Mouse (Mus musculus) brain, embryonic 14.5 days (tissue): ENCODE results near the gene Rsph1. TPM values are rescaled to one million over a fixed set of nuclear protein-coding genes. Genes with fewer than 3 reads are reported as not detected.
A peak's percentile ranks its signal among the peaks of the same experiment; 100 is the strongest.

Source experiments
- DNase-seq: peaks from one replicate; pipeline ENCODE4 v3.0.0-alpha.2; 2011; ENCODE audit warnings: low read depth
- CTCF ChIP-seq: fragments of 200-500 bp; IDR thresholded peaks from 2 replicates; pipeline ENCODE4 v1.5.1; 2012; ENCODE audit warnings: inconsistent platforms, mild to moderate bottlenecking, moderate library complexity, borderline replicate concordance; ENCODE audit not compliant: insufficient read depth, insufficient read length; ENCODE audit errors: extremely low read depth
- POLR2A ChIP-seq: fragments of 200-500 bp; IDR thresholded peaks from 2 replicates; pipeline ENCODE4 v1.6.1; 2012; ENCODE audit warnings: mild to moderate bottlenecking, inconsistent platforms, borderline replicate concordance; ENCODE audit not compliant: poor library complexity, insufficient read depth, insufficient read length, severe bottlenecking; ENCODE audit errors: extremely low read depth
- polyA plus RNA-seq: library from polyadenylated mRNA; depleted of rRNA; stranded (reverse); fragments of >200 nt; gene quantifications from 2 replicates; pipeline ENCODE4 v1.2.3, GENCODE M21; 2012

The Rsph1 gene
- polyA plus RNA-seq, 1 experiment, result 3.3 TPM

GRCm38 (mm10) chr17:31238234-31239020, 38.8 kb downstream of the Rsph1 start:
- DNase-seq, result no peak
- TF ChIP-seq POLR2A (no peak), CTCF (no peak)

DNA sequence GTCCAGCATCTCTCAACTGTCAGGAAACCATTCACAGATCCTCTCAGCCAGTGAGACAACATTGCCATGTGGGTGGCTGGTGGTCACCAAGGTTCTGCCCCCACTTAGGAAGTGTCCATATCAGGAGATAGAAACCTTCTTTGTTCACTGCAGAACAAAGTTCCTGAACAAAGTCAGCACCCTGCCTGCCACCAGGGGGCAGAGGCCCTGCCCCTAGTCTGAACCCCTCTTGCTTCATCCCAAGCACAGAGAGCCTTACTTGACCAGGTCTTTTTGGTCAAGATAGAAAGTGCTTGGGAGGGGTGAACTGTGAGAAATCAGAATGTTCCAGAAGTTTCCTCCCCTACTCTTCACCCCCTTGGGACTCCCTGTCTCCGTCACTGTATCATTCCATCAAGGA, 41.3 kb downstream of the Rsph1 start:
- DNase-seq, result no peak
- no peak for TF ChIP-seq POLR2A
- TF ChIP-seq CTCF, result no peak

- peak; percentile 43 for DNase-seq
- no peak for TF ChIP-seq CTCF
- TF ChIP-seq POLR2A, result no peak
Observed at GRCm38 (mm10) chr17:31232251-31233010, 44.8 kb downstream of the Rsph1 start.

DNA sequence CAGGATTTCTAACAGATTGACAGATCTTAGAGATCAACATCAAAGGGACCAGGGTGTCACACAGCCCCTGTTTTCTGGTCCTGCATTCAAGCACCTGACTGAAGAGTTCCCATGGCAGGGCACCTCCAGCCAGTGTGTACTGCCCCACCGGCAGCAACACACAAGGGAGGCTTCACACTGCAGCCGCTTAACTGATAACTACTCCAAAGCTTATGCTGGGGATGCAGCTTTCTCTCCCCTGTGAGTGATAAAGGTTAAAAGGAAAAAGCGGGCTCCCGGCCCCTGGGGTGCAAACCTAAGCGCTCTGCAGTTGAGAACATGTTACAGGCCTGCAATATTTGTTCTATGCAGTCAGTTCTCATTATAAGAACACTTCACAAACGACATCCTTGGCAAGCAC, 45.4 kb downstream of the Rsph1 start:
- TF ChIP-seq POLR2A (no peak), CTCF (no peak)
- no peak for DNase-seq

- DNase-seq, result no peak
- no peak for TF ChIP-seq POLR2A
- TF ChIP-seq CTCF, result no peak
Observed at GRCm38 (mm10) chr17:31226931-31227330, 50.3 kb downstream of the Rsph1 start.

GRCm38 (mm10) chr17:31226368-31226767, 50.8 kb downstream of the Rsph1 start:
- no peak for TF ChIP-seq POLR2A
- no peak for TF ChIP-seq CTCF

DNA sequence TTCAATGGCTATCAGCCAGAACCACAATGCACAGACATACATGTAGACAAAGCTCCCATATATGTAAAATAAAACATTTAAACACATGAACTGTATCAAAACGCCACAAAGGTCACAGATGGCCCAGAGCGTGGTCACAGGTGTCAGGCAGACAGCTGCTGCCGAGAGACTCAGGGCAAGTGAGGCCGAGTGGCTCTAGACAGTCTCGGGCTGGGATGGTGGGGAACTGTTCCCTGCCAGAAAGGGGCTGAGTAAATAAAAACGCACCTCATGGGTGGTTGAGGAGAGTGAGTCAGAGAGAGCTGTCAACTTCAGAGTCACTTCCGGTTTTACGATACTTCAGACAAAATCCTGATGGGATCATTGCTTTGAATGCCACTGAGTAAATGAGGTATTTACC, 52.6 kb downstream of the Rsph1 start:
- TF ChIP-seq POLR2A, result no peak
- TF ChIP-seq CTCF, result no peak
- DNase-seq, result no peak

More at GRCm38 (mm10) chr17:31226368-31226767, 50.8 kb downstream of the Rsph1 start:
- DNase-seq, result no peak

DNA sequence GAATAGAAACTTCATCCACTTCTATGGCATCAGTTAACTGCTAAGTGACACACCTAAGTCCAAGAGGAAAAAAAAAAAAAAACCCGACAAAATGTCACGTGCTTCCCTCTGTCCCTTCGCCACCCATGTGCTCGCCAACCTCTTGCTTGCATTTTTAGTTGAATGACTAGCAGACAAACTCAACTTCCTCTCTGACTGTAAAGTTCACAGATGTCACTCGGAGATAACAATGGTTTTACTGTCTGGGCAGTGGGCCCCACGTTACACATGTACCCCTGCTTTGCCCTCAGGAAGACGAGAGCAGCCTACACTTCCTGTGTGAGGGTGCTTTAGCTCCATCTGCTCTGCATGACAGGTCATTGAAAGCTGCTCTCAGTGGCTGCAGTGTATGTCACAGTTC, 53.3 kb downstream of the Rsph1 start:
- no peak for DNase-seq
- TF ChIP-seq CTCF, result no peak
- no peak for TF ChIP-seq POLR2A

DNA sequence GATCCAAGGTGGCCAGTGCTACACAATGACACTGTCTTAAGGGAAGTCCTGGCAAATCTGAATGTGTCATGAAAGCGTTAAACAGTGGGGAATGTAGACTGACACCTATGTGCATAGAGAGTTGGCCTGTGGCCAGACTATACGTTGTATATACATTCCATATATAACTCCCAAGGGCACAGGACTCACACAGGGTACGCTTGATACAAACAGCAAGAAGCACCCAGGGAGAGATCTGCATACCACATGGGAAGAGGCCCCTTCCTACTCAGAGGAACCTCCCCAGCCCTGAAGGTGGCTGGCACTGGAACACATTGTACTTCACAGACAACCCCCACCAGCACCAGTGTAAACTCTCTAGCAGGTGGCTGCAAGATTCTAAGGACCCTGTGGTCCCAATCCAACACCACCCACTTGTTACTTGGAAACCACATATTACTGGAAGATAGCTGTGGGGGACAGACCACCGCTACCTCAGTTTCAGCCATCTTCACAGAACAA, 54.3 kb downstream of the Rsph1 start:
- no peak for DNase-seq
- TF ChIP-seq POLR2A (no peak), CTCF (no peak)

GRCm38 (mm10) chr17:31216068-31216955, 60.9 kb downstream of the Rsph1 start:
- no peak for DNase-seq
- TF ChIP-seq POLR2A (no peak), CTCF (no peak)

DNA sequence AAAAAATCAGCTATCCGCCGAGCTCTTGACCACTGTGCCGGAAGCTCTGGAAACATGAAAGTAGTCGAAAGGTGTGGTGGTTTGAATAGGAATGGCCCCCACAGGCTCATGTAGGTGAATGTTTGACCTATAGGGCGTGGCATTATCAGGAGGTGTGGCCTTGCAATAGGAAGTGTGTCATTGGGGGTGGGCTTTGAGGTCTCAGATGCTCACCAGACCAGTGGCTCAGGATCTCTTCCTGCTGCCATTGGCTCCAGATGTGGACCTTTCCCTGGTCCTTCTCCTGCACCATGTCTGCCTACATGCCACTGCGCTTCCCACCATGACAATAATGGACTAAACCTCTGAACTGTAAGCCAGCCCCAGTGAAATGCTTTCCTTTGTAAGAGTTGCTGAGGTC, 65.3 kb downstream of the Rsph1 start:
- no peak for DNase-seq
- TF ChIP-seq POLR2A, result no peak
- TF ChIP-seq CTCF, result no peak
